Mouse (Mus musculus) kidney, embryonic 16.5 days (tissue): ENCODE measurements around the gene Myl6b. TPM values are rescaled to one million over a fixed set of nuclear protein-coding genes. Genes with fewer than 3 reads are reported as not detected.

Experiments
- ATAC-seq: fragments of 200-750 bp; cut with Nextera tagmentation; 2 replicates; pipeline ENCODE4 v1.8.0; 2017; ENCODE audit warnings: moderate TSS enrichment; ENCODE audit not compliant: low FRiP score, low TSS enrichment
- H3K27ac ChIP-seq: fragments of 300-500 bp; sonication (generic); 2 replicates; pipeline ENCODE4 v1.5.1; 2014; ENCODE audit warnings: low read length
- H3K27me3 ChIP-seq: fragments of 300-500 bp; sonication (generic); 2 replicates; pipeline ENCODE4 v1.6.1; 2014; ENCODE audit warnings: low read length, control low read depth, mixed read lengths; ENCODE audit not compliant: insufficient read depth
- H3K36me3 ChIP-seq: fragments of 300-500 bp; sonication (generic); 2 replicates; pipeline ENCODE4 v1.6.1; 2014; ENCODE audit warnings: low read length, control low read depth, mixed read lengths; ENCODE audit not compliant: insufficient read depth
- H3K4me1 ChIP-seq: fragments of 300-500 bp; sonication (generic); 2 replicates; pipeline ENCODE4 v1.6.1; 2014; ENCODE audit warnings: low read length, control low read depth, mixed read lengths; ENCODE audit not compliant: insufficient read depth
- H3K4me2 ChIP-seq: fragments of 300-500 bp; sonication (generic); replicated peaks from 2 replicates; pipeline ENCODE4 v1.6.1; 2014; ENCODE audit warnings: low read depth, low read length
- H3K4me3 ChIP-seq: fragments of 300-500 bp; sonication (generic); 2 replicates; pipeline ENCODE4 v1.5.1; 2014; ENCODE audit warnings: mild to moderate bottlenecking, low read length
- H3K9ac ChIP-seq: fragments of 300-500 bp; sonication (generic); replicated peaks from 2 replicates; pipeline ENCODE4 v1.6.1; 2014; ENCODE audit warnings: low read length
- H3K9me3 ChIP-seq: fragments of 300-500 bp; sonication (generic); 2 replicates; pipeline ENCODE4 v1.6.1; 2016; ENCODE audit warnings: low read length, control low read depth
- WGBS: fragments of 180-500 bp; shearing (Covaris S2); extraction: QIAGEN DNeasy Blood & Tissue Kit; methylation state at CpG from one replicate; pipeline ENCODE4 v1.1.7; 2014; 5-methylcytosine and 5-hydroxymethylcytosine counted together
- polyA plus RNA-seq: library from polyadenylated mRNA; unstranded; fragments of >200 nt; fragmentation: Nextera tagmentation; extraction: Ambion mirVana; gene quantifications from 2 replicates; pipeline ENCODE4 v1.2.1, GENCODE M21; 2015

Myl6b gene
- polyA plus RNA-seq, 1 experiment from 2014 or later = 5.7 TPM

- peaks cover 54% of the 10 kb centered on the region for H3K36me3 ChIP-seq
- peaks cover 38% of the 10 kb centered on the region for H3K4me1 ChIP-seq
- 59% methylated on average over 5 of the region's 5 CpGs for WGBS
- no peak for ATAC-seq
- H3K9me3 ChIP-seq = no peaks in the 10 kb centered on the region
- H3K27me3 ChIP-seq = no peaks in the 10 kb centered on the region
- no peak overlapping the region; the same call in 1 of the 2 replicates for H3K4me3 ChIP-seq
- H3K4me2 ChIP-seq = no peak overlapping the region
- no peak overlapping the region for H3K9ac ChIP-seq
- H3K27ac ChIP-seq = peak overlapping the region; percentile 98
Measured at GRCm38 (mm10) chr10:128490232-128490631, 8.3 kb downstream of the Myl6b start.

GRCm38 (mm10) chr10:128489785-128490184 is 8.7 kb downstream of the Myl6b start:
- no peak overlapping the region for H3K4me2 ChIP-seq

GRCm38 (mm10) chr10:128489380-128489779 is 9.1 kb downstream of the Myl6b start:
- H3K9ac ChIP-seq = no peak overlapping the region
- H3K27me3 ChIP-seq = no peaks in the 10 kb centered on the region
- no peak for ATAC-seq
- no peak overlapping the region for H3K4me2 ChIP-seq
- H3K4me3 ChIP-seq = no peak overlapping the region
- H3K36me3 ChIP-seq = peaks cover 57% of the 10 kb centered on the region
- peaks cover 30% of the 10 kb centered on the region for H3K4me1 ChIP-seq
- H3K27ac ChIP-seq = peak overlapping the region; percentile 98; the same call in 1 of the 2 replicates
- 64% methylated on average over 5 of the region's 5 CpGs for WGBS
- no peaks in the 10 kb centered on the region for H3K9me3 ChIP-seq

More at GRCm38 (mm10) chr10:128489785-128490184, 8.7 kb downstream of the Myl6b start:
- H3K36me3 ChIP-seq = peaks cover 55% of the 10 kb centered on the region
- H3K27ac ChIP-seq = peak overlapping the region; percentile 98
- peaks cover 33% of the 10 kb centered on the region for H3K4me1 ChIP-seq
- no peaks in the 10 kb centered on the region for H3K9me3 ChIP-seq
- WGBS = 61% methylated on average over 4 of the region's 4 CpGs
- H3K27me3 ChIP-seq = no peaks in the 10 kb centered on the region
- H3K4me3 ChIP-seq = no peak overlapping the region; the same call in 1 of the 2 replicates
- H3K9ac ChIP-seq = no peak overlapping the region
- ATAC-seq = no peak

GRCm38 (mm10) chr10:128488776-128489175 is 9.7 kb downstream of the Myl6b start:
- Histone ChIP-seq H3K27ac (0 out of 2 replicates have a peak overlapping the region, but pooled peaks have one; percentile 13), H3K27me3 (no peaks in the 10 kb centered on the region), H3K4me3 (no peak overlapping the region), H3K4me2 (no peak overlapping the region), H3K9me3 (no peaks in the 10 kb centered on the region), H3K9ac (no peak overlapping the region), H3K36me3 (peaks cover 63% of the 10 kb centered on the region), H3K4me1 (peaks cover 30% of the 10 kb centered on the region)
- 74% methylated on average over 4 of the region's 4 CpGs for WGBS
- no peak for ATAC-seq

- H3K27me3 ChIP-seq = no peaks in the 10 kb centered on the region
- H3K9me3 ChIP-seq = no peaks in the 10 kb centered on the region
- no peak overlapping the region for H3K4me3 ChIP-seq
- peaks cover 30% of the 10 kb centered on the region for H3K4me1 ChIP-seq
- H3K27ac ChIP-seq = no peak overlapping the region
- ATAC-seq = no peak
- WGBS = 90% methylated on average over 22 of the region's 22 CpGs
- H3K4me2 ChIP-seq = no peak overlapping the region
- H3K9ac ChIP-seq = no peak overlapping the region
- H3K36me3 ChIP-seq = peaks cover 70% of the 10 kb centered on the region
Measured at GRCm38 (mm10) chr10:128487861-128488712, 10.4 kb downstream of the Myl6b start.

GRCm38 (mm10) chr10:128486370-128486769 is 12.1 kb downstream of the Myl6b start:
- Histone ChIP-seq H3K27ac (no peak overlapping the region), H3K4me2 (no peak overlapping the region), H3K4me1 (peaks cover 18% of the 10 kb centered on the region), H3K36me3 (peaks cover 82% of the 10 kb centered on the region), H3K4me3 (no peak overlapping the region), H3K9me3 (no peaks in the 10 kb centered on the region), H3K27me3 (no peaks in the 10 kb centered on the region), H3K9ac (no peak overlapping the region)
- no peak for ATAC-seq
- WGBS = 84% methylated on average over 7 of the region's 7 CpGs

GRCm38 (mm10) chr10:128474366-128474765 is 24.1 kb downstream of the Myl6b start:
- Histone ChIP-seq H3K4me3 (no peak overlapping the region), H3K9me3 (no peaks in the 10 kb centered on the region), H3K9ac (no peak overlapping the region), H3K36me3 (peaks cover 76% of the 10 kb centered on the region), H3K27ac (no peak overlapping the region), H3K4me2 (no peak overlapping the region), H3K4me1 (no peaks in the 10 kb centered on the region), H3K27me3 (no peaks in the 10 kb centered on the region)
- WGBS = 94% methylated on average over 11 of the region's 12 CpGs
- ATAC-seq = no peak

- H3K27me3 ChIP-seq = no peaks in the 10 kb centered on the region
- no peaks in the 10 kb centered on the region for H3K9me3 ChIP-seq
- peak overlapping the region; percentile 94 for H3K4me3 ChIP-seq
- no peak for ATAC-seq
- peak overlapping the region; percentile 59 for H3K4me2 ChIP-seq
- peaks cover 12% of the 10 kb centered on the region for H3K4me1 ChIP-seq
- peaks cover 27% of the 10 kb centered on the region for H3K36me3 ChIP-seq
- peak overlapping the region; percentile 98 for H3K9ac ChIP-seq
- peak overlapping the region; percentile 95; the same call in 1 of the 2 replicates for H3K27ac ChIP-seq
- 2% methylated on average over 5 of the region's 5 CpGs for WGBS
Measured at GRCm38 (mm10) chr10:128460270-128460630, 38.2 kb downstream of the Myl6b start.

GRCm38 (mm10) chr10:128459409-128460269 is 38.8 kb downstream of the Myl6b start:
- Histone ChIP-seq H3K9me3 (no peaks in the 10 kb centered on the region), H3K27ac (peak overlapping the region; percentile 95), H3K4me3 (peak overlapping the region; percentile 94), H3K36me3 (peaks cover 22% of the 10 kb centered on the region), H3K4me2 (peak overlapping the region; percentile 59), H3K9ac (peak overlapping the region; percentile 98), H3K27me3 (no peaks in the 10 kb centered on the region), H3K4me1 (peaks cover 17% of the 10 kb centered on the region)
- 2% methylated on average over 25 of the region's 67 CpGs for WGBS
- peak; percentile 72 for ATAC-seq
